Mouse (Mus musculus) embryonic stem cell, embryonic (primary cell): ENCODE measurements at regions not wholly inside any gene's neighbourhood (a gene's known extent, or its start where the extent isn't known, plus 50 kb on each side); places are given as distances from the start of the nearest gene placed in this dataset.

Experiments
- CTCF ChIA-PET, 4 experiments: fragments of 300-600 bp in 2 of 4; fragments of 350-600 bp in 2 of 4; sonication (Branson Sonifier 250); formaldehyde crosslinking; loops; one replicate each; lab custom pipeline; 2022; ENCODE audit warnings: inconsistent platforms in 2 of 4; lab: Charles Lee
- POLR2A ChIA-PET, 4 experiments: fragments of 300-600 bp in 2 of 4; fragments of 350-600 bp in 2 of 4; sonication (Branson Sonifier 250); formaldehyde crosslinking; loops; one replicate each; lab custom pipeline; 2022; ENCODE audit warnings: antibody characterized with exemption in 4 of 4, inconsistent platforms in 1 of 4; lab: Charles Lee

DNA sequence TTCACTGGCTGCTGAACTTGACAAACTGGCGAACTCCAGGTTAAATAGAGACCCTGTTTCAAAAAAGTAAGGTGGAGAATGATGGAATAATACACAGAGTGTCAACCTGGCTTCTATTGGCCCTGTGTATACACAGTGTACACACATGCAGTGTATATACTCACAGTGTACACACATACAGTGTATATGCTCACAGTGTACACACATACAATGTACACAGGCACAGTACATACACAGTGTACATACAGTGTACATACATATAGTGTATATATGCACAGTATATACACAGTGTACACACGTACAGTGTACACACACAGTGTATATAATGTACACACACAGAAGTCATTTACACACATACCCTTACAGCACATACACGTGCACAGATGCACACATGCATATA, 52.4 kb upstream of the Aldh1b1 start:
- POLR2A ChIA-PET = no interaction called here
- CTCF ChIA-PET = interaction anchor here in 1 of 4 experiments (0.6 kb wide), 1 partner anchor 30 kb away, joined by 8 read pairs; no protein-coding TSS in a partner anchor

DNA sequence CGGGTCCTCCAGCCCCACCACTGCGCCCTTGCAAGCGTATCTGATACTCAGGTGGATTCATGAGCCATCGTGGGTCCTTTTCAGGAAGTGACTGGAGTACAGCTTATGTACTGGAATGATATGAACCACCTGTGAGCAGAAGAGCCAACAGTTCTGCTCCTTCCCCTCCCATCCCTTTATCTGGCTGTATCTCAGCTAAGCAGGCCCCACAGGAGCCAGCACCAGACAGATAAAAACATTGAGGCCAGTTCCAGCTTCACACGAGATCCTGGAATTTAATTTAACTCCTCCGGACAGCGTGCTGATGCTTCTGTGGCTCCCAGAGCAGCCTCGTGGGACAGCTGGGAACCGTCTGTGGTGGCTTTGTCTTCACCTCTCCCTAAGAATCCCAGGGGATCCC, 53.1 kb upstream of the Aldh1b1 start:
- CTCF ChIA-PET = interaction anchor here in 1 of 4 experiments (0.6 kb wide), 1 partner anchor 31 kb away, joined by 8 read pairs; no protein-coding TSS in a partner anchor

DNA sequence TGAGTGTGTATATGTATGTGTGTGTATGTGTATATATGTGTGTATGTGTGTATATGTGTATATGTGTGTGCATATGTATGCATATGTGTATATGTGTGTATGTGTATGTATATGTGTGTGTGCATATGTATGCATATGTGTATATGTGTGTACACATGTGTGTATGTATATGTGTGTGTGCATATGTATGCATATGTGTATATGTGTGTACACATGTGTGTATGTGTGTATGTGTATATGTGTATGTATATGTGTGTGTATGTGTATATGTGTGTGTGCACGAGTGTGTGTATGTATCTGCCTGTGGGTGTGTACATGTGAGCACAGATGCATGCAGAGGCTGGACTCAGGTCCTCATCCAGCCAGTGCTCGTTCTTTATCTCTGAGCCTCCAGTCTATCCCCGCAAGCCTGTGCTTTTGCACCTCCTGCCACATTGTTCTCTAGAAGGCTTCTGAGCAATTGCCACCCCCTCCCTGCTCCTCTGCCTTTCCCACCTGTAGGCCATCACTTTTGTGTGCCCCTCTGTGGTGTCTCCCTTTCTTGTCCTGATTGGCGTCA, 53.9 kb upstream of the Aldh1b1 start:
- POLR2A ChIA-PET = interaction anchor here in 1 of 4 experiments (1.0 kb wide), 1 partner anchor 21 kb away, joined by 3 read pairs; no protein-coding TSS in a partner anchor
- CTCF ChIA-PET = no interaction called here

More for the DNA sequence above, 53.1 kb upstream of the Aldh1b1 start:
- POLR2A ChIA-PET = interaction anchor here in 1 of 4 experiments (1.0 kb wide), 2 partner anchors 21 to 24 kb away, joined by 3 to 6 read pairs; no protein-coding TSS in a partner anchor

DNA sequence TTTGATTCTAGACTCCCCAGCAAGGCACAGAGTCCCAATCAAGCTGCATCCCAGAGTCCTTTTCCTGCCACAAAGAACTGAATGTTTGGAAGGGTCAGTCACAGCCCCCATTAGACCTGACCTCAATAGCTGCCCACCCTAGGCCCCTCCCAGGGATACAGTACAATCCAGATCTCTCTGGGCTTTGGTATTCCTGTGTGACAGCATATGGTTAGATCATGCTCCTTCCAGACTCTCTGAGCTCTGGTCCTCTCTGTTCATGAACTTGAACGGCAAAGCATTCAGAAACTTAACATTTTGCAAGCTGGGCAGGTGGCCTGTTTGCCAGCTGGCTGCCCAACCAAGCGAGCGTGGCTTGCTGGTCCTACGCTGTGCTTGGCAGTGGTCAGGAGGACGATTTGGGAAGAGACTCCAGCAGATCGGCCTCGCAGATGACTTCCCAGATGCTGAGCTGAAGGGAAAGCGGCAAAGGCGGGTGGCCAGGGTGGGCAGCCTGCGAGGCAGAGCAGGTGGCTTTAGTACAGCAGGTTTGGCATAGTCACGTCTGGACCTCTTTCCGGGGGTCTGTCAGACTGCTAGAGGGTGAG, 58.0 kb upstream of the Aldh1b1 start:
- ChIA-PET CTCF (no interaction called here), POLR2A (interaction anchor here in 1 of 4 experiments (0.5 kb wide), 1 partner anchor 33 kb away, joined by 4 read pairs; no protein-coding TSS in a partner anchor)

DNA sequence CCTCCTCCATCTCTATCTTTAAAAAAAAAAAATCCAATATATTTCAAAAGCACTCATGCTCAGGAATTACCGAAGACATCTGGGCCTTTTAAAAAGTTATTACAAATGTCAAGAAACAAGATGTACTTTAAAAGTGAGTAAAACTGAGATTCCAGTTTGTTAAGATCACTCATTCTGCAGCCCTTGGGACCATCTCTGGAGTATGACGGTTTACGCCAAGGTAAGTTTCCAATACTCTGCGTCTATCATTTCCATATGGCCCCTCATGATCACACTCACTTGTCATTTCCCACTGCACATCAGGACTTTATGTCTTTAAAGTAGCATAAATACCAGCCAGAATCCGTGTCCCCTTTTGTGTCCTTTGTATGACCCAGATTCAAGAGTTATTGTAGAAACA, 58.5 kb upstream of the Aldh1b1 start:
- POLR2A ChIA-PET = interaction anchor here in 1 of 4 experiments (0.5 kb wide), 1 partner anchor 33 kb away, joined by 4 read pairs; no protein-coding TSS in a partner anchor
- CTCF ChIA-PET = no interaction called here

DNA sequence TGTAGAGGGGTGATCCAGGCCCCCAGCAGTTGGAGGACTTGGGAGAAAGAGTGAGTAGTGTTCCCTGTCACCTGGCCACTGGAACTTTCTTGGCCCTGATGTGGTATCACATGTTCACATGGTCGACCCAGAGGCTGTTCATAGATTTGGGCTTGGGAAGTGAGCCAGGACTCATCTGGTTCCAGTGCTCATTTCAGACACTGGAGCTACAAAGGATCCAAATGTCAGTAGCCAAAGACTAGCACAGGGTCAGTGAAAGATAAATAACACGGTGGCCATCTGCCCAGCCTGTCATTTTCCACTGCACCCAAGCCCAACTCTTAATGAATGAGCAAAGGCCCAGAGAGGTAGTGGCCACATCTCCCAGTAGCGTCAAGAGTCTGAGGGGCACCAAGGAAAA, 59.1 kb upstream of the Aldh1b1 start:
- CTCF ChIA-PET = interaction anchor here in 2 of 4 experiments (0.7 to 1.1 kb wide), 2 partner anchors 32 to 1352 kb away, joined by 3 to 4 read pairs; no protein-coding TSS in a partner anchor
- POLR2A ChIA-PET = interaction anchor here in 2 of 4 experiments (0.6 to 0.9 kb wide), 3 partner anchors 316 to 693 kb away, joined by 3 read pairs; no protein-coding TSS in a partner anchor

DNA sequence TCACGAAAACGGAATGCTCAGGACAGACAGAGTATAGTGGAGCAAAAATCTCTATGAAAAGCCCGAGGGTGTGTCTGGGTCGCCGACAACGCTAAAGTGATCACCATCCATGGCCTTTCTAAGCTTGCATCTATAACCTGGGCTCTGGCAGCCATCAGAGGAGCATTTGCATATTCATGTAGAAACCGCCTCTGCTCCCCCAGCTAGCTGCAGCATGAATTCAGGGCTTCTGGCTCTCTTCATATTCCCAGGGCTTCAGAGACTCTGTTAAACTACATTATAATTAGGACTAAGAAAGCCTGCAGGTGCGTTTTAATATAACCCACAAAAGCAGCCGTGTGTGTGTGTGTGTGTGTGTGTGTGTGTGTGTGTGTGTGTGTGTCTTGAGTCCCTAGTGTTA, 59.7 kb upstream of the Aldh1b1 start:
- ChIA-PET POLR2A (interaction anchor here in 3 of 4 experiments (0.6 to 0.9 kb wide), 6 partner anchors 32 to 692 kb away, joined by 3 to 4 read pairs (median 3); no protein-coding TSS in a partner anchor), CTCF (interaction anchor here in 2 of 4 experiments (0.7 to 1.1 kb wide), 2 partner anchors 32 to 1351 kb away, joined by 3 to 4 read pairs; no protein-coding TSS in a partner anchor)

DNA sequence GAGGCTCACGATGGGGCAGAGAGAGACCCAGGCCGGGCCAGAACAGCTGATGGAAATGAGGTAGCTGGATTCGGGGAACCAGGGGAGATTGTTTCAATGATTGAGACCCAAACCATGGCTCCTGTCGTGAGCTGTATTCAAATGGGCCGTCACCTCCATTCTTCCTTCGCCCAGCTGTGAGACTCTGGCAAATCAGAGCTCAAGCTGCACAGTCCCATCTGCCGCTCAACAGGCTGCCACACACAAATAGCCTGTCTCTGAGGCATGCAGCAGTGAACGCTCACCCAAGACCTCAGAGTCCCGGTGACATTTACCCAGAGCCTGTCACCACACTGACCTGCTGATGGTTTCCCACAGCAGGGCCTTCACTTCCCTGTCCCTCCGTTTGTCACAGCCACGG, 60.1 kb upstream of the Aldh1b1 start:
- CTCF ChIA-PET = interaction anchor here in 1 of 4 experiments (1.1 kb wide), 1 partner anchor 33 kb away, joined by 4 read pairs; no protein-coding TSS in a partner anchor
- POLR2A ChIA-PET = interaction anchor here in 2 of 4 experiments (0.6 to 0.7 kb wide), 3 partner anchors 32 to 629 kb away, joined by 3 to 4 read pairs (median 4); no protein-coding TSS in a partner anchor

DNA sequence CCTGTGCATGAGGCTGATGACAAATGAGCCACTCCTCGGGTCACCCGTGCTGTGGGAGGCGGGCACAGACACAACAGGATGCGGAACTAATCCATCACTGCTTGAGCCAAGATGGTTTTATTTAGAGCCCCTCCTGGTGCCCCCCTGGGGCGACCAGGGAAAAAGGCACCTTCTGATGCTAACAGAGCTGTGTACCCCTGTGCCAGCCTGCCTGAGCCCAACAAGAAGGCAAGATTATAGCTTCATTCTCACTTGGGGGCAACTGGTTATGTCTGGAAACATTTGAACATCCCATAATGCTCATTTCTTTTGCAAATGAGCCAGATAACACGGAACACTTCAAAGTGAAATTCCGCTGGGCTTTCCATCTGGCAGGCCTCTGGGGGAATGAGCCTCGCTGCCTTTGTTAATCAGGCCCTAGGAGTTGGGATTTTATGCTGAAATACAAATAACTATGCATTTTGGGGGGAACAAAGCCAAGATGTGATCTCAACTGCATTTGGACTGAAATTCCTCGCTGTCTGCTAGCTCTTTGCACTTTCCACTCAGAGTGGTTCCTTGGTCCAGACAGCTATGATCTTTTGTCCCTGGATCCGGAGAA, 62.5 kb upstream of the Aldh1b1 start:
- ChIA-PET CTCF (interaction anchor here in 1 of 4 experiments (0.6 kb wide), 1 partner anchor 27 kb away, joined by 3 read pairs; no protein-coding TSS in a partner anchor), POLR2A (interaction anchor here in 1 of 4 experiments (1.2 to 1.9 kb wide), 2 partner anchors 27 to 32 kb away, joined by 4 read pairs; no protein-coding TSS in a partner anchor)

DNA sequence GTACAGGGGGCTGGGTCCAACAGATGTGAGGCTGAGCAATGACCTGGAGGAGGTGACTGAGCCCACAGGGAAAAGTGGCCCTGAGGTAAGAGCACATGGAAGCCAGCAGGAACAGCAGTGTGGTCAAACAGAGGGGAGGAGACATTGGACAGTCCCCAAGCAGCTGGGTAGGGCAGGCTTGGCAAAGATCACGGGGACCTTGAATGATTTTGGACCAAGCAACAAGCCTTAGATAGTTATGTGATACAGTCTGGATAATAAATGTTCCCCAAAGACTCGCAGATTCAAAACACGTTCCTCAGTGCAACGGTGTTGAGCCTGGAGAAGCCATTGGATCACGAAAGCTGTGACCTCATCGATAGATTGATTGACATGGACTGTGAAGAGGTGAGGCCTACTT, 64.8 kb upstream of the Aldh1b1 start:
- ChIA-PET CTCF (interaction anchor here in 3 of 4 experiments (0.7 to 0.8 kb wide), 3 partner anchors 29 to 550 kb away, joined by 3 to 5 read pairs (median 4); no protein-coding TSS in a partner anchor), POLR2A (no interaction called here)

DNA sequence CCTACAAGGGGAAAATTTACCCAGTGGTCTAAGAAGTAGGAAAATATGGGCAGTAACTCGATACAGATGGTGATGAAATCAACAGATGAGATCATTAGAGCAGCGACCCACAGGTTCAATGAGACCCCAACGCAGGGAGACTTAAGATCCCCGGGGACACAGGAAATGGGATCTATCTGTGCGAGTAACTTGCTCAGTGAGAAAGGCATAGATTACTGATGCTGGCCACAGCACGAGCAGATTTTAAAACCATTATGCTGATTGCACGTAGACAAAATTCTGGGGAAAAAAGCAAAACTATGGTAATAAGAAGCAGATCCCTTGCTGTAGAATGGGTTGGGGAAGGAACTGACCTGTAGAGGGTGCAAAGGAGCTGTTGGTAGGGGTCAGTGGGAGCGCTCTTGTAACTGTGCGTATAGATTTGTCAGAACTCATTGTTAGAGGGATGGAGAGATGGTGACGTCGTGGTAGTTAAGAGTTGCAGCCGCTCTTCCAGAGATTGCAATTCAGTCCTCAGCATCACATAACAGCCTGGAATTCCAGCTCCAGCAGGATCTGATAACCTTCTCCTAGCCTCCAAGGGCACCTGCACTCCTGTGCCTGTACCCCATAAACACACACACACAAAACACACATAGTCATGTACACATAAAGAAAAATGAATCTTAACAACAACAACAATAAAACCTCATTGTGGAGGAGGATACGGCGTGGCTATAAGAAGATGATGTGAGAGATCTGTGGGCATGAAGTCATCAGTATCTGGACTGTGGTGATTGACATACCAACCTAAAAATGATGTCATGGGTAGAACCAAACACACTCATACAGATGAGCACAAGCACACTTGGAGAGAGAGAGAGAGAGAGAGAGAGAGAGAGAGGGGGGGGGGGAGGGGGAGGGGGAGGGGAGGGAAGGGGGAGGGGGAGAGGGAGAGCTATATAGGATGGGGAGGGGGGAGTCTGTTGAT, 67.7 kb upstream of the Aldh1b1 start:
- CTCF ChIA-PET = interaction anchor here in 2 of 4 experiments (0.5 to 1.7 kb wide), 9 partner anchors 18 to 549 kb away, joined by 3 to 5 read pairs (median 3); no protein-coding TSS in a partner anchor
- POLR2A ChIA-PET = interaction anchor here in 2 of 4 experiments (0.5 to 0.7 kb wide), 2 partner anchors 40 to 52 kb away, joined by 3 read pairs; no protein-coding TSS in a partner anchor

DNA sequence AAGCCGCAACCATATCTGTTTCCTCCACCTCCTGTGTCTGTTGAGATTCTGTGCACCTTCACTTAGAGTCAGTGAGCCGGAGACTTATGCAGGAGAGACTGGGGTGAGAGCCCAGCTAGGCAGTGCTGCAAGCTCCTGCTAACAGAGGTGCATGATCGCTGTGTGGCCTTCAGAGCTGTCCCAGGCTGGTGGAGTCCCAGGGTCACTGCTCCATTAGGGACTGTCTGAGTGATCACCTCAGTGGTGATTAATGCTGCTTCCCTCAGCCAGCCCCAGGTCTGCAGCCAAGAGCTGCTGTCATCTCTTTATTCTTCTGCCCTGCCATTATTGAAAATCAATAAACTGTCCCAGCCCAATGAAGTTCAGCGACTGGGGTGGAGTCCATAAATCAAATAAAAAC, 69.0 kb upstream of the Aldh1b1 start:
- POLR2A ChIA-PET = no interaction called here
- CTCF ChIA-PET = interaction anchor here in 2 of 4 experiments (0.6 to 1.7 kb wide), 4 partner anchors 42 to 1586 kb away, joined by 3 to 5 read pairs (median 4); no protein-coding TSS in a partner anchor

DNA sequence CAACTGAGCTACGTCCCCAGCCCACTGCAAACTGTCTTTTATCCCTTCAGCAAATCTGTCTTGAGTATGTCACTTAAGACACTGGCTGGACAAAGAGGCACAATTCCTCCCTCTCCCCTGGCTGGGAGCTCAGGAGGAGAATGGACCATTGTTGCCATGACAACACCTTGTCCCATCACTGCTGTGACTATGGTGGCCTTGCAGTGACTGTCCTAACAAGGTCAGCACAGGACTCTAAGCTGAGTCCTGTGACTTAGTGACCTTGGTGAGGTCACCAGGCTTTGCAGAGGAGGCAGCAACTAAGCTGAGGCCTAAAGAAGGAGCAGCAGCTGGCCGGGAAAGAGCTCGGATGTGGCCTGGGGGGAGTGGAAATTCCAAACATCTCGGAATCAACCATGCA, 70.0 kb upstream of the Aldh1b1 start:
- ChIA-PET CTCF (interaction anchor here in 1 of 4 experiments (1.1 kb wide), 1 partner anchor 91 kb away, joined by 4 read pairs; no protein-coding TSS in a partner anchor), POLR2A (interaction anchor here in 2 of 4 experiments (0.5 to 1.2 kb wide), 7 partner anchors 15 to 304 kb away, joined by 3 to 7 read pairs (median 3); no protein-coding TSS in a partner anchor)

DNA sequence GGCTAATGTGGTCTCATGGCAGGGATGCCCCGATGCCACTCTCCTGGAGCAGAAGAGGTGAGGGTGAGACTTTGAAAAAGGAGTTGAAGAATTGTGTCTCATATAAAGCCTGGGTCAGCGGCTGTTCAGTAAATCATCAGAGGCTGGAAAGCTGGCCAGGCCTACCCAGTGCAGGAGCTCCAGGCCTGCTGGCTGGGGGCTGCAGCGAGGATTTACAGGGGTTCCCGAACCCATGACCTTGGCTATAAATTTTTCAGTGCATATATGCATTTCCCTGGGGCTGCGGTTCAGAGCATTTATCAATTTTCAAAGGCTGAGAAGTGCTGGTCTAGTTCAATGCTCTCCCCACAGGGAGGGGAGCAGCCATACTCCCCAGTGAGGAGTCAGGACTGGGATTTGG, 70.9 kb upstream of the Aldh1b1 start:
- POLR2A ChIA-PET = interaction anchor here in 2 of 4 experiments (0.6 to 1.5 kb wide), 3 partner anchors 18 to 171 kb away, joined by 3 read pairs; no protein-coding TSS in a partner anchor
- CTCF ChIA-PET = no interaction called here

DNA sequence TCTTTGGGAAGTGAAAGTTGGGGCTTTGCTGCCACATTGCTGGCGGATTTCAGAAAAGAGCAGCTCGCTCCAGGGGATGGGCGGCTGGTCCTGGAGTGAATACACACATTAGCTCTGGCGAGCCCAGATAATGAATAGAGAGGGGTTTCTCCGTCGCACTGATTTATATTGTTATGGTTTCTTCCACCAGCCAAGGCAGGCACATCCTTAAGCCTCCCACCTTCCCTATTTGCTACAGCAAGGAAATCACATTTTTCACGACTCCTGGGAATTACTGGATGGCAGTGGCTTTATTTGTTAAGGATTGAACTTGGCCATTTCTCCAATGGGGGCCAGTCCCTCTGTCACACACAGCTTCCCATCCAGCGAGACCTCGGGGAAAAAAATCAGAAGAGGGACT, 71.3 kb upstream of the Aldh1b1 start:
- ChIA-PET POLR2A (interaction anchor here in 2 of 4 experiments (0.6 to 1.5 kb wide), 3 partner anchors 17 to 171 kb away, joined by 3 read pairs; no protein-coding TSS in a partner anchor), CTCF (no interaction called here)

DNA sequence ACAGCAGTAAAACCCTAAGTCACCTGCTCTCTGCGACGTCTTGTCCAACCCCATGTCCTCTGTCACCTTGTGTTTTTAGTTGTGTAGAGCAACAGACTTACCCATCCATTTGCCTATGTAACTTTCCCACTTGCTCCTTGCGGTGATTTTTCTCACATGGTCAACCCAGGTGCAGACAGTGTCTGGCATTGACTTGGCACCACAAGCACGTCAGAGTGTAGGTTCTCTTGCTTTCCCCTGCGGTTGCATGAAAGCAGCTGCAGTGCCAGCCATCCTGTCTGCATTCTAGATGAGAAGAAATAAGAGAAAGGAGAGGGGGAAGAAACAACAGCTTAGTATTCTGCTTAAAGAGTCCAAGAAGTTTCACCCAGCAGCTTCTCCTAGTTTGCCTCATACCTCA, 72.0 kb upstream of the Aldh1b1 start:
- ChIA-PET CTCF (no interaction called here), POLR2A (interaction anchor here in 1 of 4 experiments (1.5 kb wide), 1 partner anchor 40 kb away, joined by 3 read pairs; no protein-coding TSS in a partner anchor)
